Mouse (Mus musculus): Measurements from ENCODE around the gene Psmb11. TPM values are rescaled to one million over a fixed set of nuclear protein-coding genes. Genes with fewer than 3 reads are reported as not detected.
"Not testable (repeated sequence)": the region's sequence is repeated elsewhere in the genome, so short reads cannot be mapped to it uniquely, and the experiment has no call there.

The Psmb11 gene
- polyA plus RNA-seq, 1 experiment = 0.01 TPM

DNA sequence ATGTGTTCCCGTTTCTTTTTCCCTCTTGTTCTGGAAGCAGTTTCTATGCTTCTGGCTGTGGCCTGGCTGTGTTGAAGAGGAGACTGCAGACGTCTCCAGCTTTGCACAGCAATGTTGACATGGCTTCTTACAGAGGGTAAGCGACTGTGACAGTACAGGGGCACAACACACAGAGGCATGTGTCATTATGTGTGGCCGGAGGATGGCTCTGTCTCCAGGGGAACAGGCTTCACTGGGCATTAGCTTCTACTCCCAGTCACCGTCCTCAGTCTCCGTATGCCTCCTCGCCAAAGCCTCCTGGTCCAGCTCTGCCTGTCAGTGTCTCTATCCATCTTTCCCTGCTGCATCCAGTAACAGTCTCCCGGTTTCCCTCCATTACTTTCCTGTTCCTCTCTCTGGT lies 14.0 kb upstream of the Psmb11 start:
- H3ac ChIP-seq (ENCODE audit: control insufficient read depth, insufficient read length, low read depth) = no peak overlapping the region
- TF ChIP-seq FOSL1 (IDR thresholded peaks at IDR 0.05; ENCODE audit: insufficient read depth, low read length, poor library complexity, severe bottlenecking) = no peak
- TF ChIP-seq CTCF (IDR thresholded peaks at IDR 0.05; ENCODE audit: control insufficient read depth, insufficient read depth, insufficient read length) = no peak
- no peak for TF ChIP-seq CEBPB (IDR thresholded peaks at IDR 0.05; ENCODE audit: low read depth)
- no peak for TF ChIP-seq MYOD1 (IDR thresholded peaks at IDR 0.05; ENCODE audit: control insufficient read depth, insufficient read length, low read depth)
- no peak for TF ChIP-seq MAX (IDR thresholded peaks at IDR 0.05)
- TF ChIP-seq MYOG (IDR thresholded peaks at IDR 0.05; ENCODE audit: control insufficient read depth, extremely low read depth, insufficient read length) = no peak
- TF ChIP-seq USF1 (IDR thresholded peaks at IDR 0.05; ENCODE audit: low read depth) = no peak
- H3K4me3 ChIP-seq (ENCODE audit: insufficient read depth, poor library complexity, severe bottlenecking) = no peak overlapping the region
- peaks cover 15% of the 10 kb centered on the region for H3K36me3 ChIP-seq (ENCODE audit: control insufficient read depth, insufficient read depth)
- H3K79me2 ChIP-seq (ENCODE audit: control insufficient read depth, insufficient read depth) = no peaks in the 10 kb centered on the region
- no peaks in the 10 kb centered on the region for H3K27me3 ChIP-seq (ENCODE audit: control insufficient read depth, insufficient read depth, insufficient read length)
- H3K79me3 ChIP-seq (ENCODE audit: low read depth) = no peaks in the 10 kb centered on the region

DNA sequence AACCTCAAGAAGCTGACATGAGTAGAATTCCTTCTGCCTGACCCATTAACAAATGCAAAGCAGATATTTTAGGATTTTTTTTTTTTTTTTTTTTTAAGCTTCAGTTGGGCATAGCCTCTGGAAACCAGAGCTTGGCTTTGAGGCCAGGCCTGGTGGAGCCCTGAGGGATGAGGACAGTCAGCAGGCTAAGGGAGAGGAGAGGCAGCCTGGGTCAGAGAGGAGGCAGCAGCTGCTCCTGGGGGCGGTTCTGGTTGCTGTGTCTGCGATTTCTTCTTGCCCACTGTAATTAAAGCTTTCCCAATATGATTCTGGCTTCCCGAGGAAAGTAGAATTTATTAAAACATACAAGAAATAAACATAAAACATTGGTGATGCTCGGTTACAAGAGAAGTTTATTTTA lies 12.0 kb upstream of the Psmb11 start:
- H3ac ChIP-seq (ENCODE audit: control insufficient read depth, insufficient read length, low read depth) = no peak overlapping the region
- H3K4me3 ChIP-seq (ENCODE audit: insufficient read depth, poor library complexity, severe bottlenecking) = no peak overlapping the region
- H3K79me2 ChIP-seq (ENCODE audit: control insufficient read depth, insufficient read depth) = no peaks in the 10 kb centered on the region
- H3K27me3 ChIP-seq (ENCODE audit: control insufficient read depth, insufficient read depth, insufficient read length) = no peaks in the 10 kb centered on the region
- no peaks in the 10 kb centered on the region for H3K79me3 ChIP-seq (ENCODE audit: low read depth)
- no peak for TF ChIP-seq USF1 (IDR thresholded peaks at IDR 0.05; ENCODE audit: low read depth)
- no peak for TF ChIP-seq MYOD1 (IDR thresholded peaks at IDR 0.05; ENCODE audit: control insufficient read depth, insufficient read length, low read depth)
- TF ChIP-seq CEBPB (IDR thresholded peaks at IDR 0.05; ENCODE audit: low read depth) = no peak
- TF ChIP-seq MYOG (IDR thresholded peaks at IDR 0.05; ENCODE audit: control insufficient read depth, extremely low read depth, insufficient read length) = no peak
- no peak for TF ChIP-seq FOSL1 (IDR thresholded peaks at IDR 0.05; ENCODE audit: insufficient read depth, low read length, poor library complexity, severe bottlenecking)
- H3K36me3 ChIP-seq (ENCODE audit: control insufficient read depth, insufficient read depth) = peaks cover 29% of the 10 kb centered on the region

DNA sequence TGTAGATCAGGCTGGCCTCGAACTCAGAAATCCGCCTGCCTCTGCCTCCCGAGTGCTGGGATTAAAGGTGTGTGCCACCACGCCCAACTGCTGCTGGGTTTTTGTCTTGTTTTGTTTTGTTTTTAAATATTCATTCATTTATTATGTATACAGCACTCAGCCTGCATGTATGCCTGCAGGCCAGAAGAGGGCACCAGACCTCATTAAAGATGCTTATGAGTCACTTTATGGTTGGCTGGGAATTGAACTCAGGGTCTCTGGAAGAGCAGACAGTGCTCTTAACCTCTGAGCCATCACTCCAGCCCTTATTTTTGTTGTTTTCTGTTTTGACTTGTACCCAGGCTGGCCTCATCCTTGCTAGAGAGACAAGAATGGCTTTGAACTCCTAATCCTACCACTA lies 11.3 kb upstream of the Psmb11 start:
- peaks cover 4% of the 10 kb centered on the region for H3K79me3 ChIP-seq (ENCODE audit: low read depth)
- no peaks in the 10 kb centered on the region for H3K27me3 ChIP-seq (ENCODE audit: control insufficient read depth, insufficient read depth, insufficient read length)
- no peak for TF ChIP-seq FOSL1 (IDR thresholded peaks at IDR 0.05; ENCODE audit: insufficient read depth, low read length, poor library complexity, severe bottlenecking)
- peaks cover 6% of the 10 kb centered on the region for H3K79me2 ChIP-seq (ENCODE audit: control insufficient read depth, insufficient read depth)
- no peak overlapping the region for H3K4me3 ChIP-seq (ENCODE audit: insufficient read depth, poor library complexity, severe bottlenecking)
- peaks cover 34% of the 10 kb centered on the region for H3K36me3 ChIP-seq (ENCODE audit: control insufficient read depth, insufficient read depth)
- no peak overlapping the region for H3ac ChIP-seq (ENCODE audit: control insufficient read depth, insufficient read length, low read depth)

DNA sequence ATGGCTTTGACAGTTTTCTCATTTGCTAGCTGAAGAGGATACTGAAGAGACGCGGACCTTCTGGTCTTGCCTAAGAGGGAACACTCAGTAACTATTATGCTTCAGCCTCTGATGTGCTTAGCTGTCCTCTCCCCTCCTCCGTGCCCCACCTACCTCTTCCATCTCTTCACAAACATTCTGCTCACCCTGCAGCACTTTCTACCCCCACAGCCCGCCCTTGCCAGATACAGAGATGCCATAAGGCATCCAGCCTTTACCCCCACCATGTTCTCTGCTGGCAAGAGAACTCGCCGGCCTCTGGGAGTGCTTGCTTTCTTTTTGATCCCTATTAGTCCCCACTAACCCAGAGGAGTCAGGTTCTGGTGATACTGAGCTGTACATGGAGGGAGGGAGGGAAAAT lies 10.6 kb upstream of the Psmb11 start:
- Histone ChIP-seq H3K79me2 (ENCODE audit: control insufficient read depth, insufficient read depth) (peaks cover 13% of the 10 kb centered on the region), H3K79me3 (ENCODE audit: low read depth) (peaks cover 10% of the 10 kb centered on the region), H3K27me3 (ENCODE audit: control insufficient read depth, insufficient read depth, insufficient read length) (no peaks in the 10 kb centered on the region), H3K4me3 (ENCODE audit: insufficient read depth, poor library complexity, severe bottlenecking) (no peak overlapping the region), H3K36me3 (ENCODE audit: control insufficient read depth, insufficient read depth) (peaks cover 40% of the 10 kb centered on the region), H3ac (ENCODE audit: control insufficient read depth, insufficient read length, low read depth) (no peak overlapping the region)
- TF ChIP-seq MYOG (IDR thresholded peaks at IDR 0.05; ENCODE audit: control insufficient read depth, extremely low read depth, insufficient read length) = no peak
- TF ChIP-seq MYOD1 (IDR thresholded peaks at IDR 0.05; ENCODE audit: control insufficient read depth, insufficient read length, low read depth) = no peak
- no peak for TF ChIP-seq USF1 (IDR thresholded peaks at IDR 0.05; ENCODE audit: low read depth)
- no peak for TF ChIP-seq CTCF (IDR thresholded peaks at IDR 0.05; ENCODE audit: control insufficient read depth, insufficient read depth, insufficient read length)
- no peak for TF ChIP-seq FOSL1 (IDR thresholded peaks at IDR 0.05; ENCODE audit: insufficient read depth, low read length, poor library complexity, severe bottlenecking)
- TF ChIP-seq MAX (IDR thresholded peaks at IDR 0.05) = no peak
- no peak for TF ChIP-seq CEBPB (IDR thresholded peaks at IDR 0.05; ENCODE audit: low read depth)

GRCm38 (mm10) chr14:54614130-54614529 lies 7.1 kb upstream of the Psmb11 start:
- H3K79me2 ChIP-seq (ENCODE audit: control insufficient read depth, insufficient read depth) = peaks cover 33% of the 10 kb centered on the region
- not testable (repeated sequence) for H3K27me3 ChIP-seq (ENCODE audit: control insufficient read depth, insufficient read depth, insufficient read length); H3K4me3 ChIP-seq (ENCODE audit: insufficient read depth, poor library complexity, severe bottlenecking); H3ac ChIP-seq (ENCODE audit: control insufficient read depth, insufficient read length, low read depth)
- H3K79me3 ChIP-seq (ENCODE audit: low read depth) = peaks cover 22% of the 10 kb centered on the region
- H3K36me3 ChIP-seq (ENCODE audit: control insufficient read depth, insufficient read depth) = peaks cover 46% of the 10 kb centered on the region

DNA sequence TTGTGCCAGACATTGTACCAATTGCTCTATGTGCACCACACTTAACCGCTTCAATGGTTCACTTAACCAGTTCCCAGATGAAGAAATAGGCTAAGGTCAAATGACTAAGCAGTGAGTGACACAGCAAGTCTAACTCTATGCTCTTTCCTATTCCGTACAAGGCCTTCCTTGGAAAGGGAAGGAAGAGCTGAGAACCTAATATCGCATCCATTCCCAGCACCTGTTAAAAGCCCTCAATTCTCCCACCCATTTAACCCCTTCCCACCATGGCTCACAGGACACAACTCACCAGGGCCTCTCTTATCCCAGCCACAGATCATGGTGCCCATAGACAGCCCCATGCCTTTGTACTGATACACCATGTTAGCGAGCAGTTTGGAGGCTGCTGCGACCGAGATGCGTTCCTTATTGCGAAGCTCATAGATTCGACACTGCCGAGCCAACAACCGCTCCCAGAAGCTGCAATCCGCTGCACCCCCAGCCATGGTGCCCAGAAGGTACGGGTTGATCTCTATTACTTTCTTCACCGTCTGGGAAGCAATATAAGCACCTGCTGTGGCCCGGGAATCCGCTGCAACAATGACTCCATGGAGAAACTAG lies 4.9 kb upstream of the Psmb11 start:
- H3ac ChIP-seq (ENCODE audit: control insufficient read depth, insufficient read length, low read depth) = no peak overlapping the region
- H3K79me3 ChIP-seq (ENCODE audit: low read depth) = peaks cover 22% of the 10 kb centered on the region
- H3K79me2 ChIP-seq (ENCODE audit: control insufficient read depth, insufficient read depth) = peaks cover 33% of the 10 kb centered on the region
- H3K36me3 ChIP-seq (ENCODE audit: control insufficient read depth, insufficient read depth) = peaks cover 39% of the 10 kb centered on the region
- no peak for TF ChIP-seq FOSL1 (IDR thresholded peaks at IDR 0.05; ENCODE audit: insufficient read depth, low read length, poor library complexity, severe bottlenecking)
- no peak for TF ChIP-seq MAX (IDR thresholded peaks at IDR 0.05)
- no peak for TF ChIP-seq MYOD1 (IDR thresholded peaks at IDR 0.05; ENCODE audit: control insufficient read depth, insufficient read length, low read depth)
- no peak for TF ChIP-seq MYOG (IDR thresholded peaks at IDR 0.05; ENCODE audit: control insufficient read depth, extremely low read depth, insufficient read length)
- no peak for TF ChIP-seq CEBPB (IDR thresholded peaks at IDR 0.05; ENCODE audit: low read depth)
- TF ChIP-seq CTCF (IDR thresholded peaks at IDR 0.05; ENCODE audit: control insufficient read depth, insufficient read depth, insufficient read length) = no peak
- TF ChIP-seq USF1 (IDR thresholded peaks at IDR 0.05; ENCODE audit: low read depth) = no peak
- no peaks in the 10 kb centered on the region for H3K27me3 ChIP-seq (ENCODE audit: control insufficient read depth, insufficient read depth, insufficient read length)
- no peak overlapping the region for H3K4me3 ChIP-seq (ENCODE audit: insufficient read depth, poor library complexity, severe bottlenecking)

Measured in C2C12 (cell line).